Mouse (Mus musculus): Measurements from ENCODE around the gene Mad1l1. TPM values are rescaled to one million over a fixed set of nuclear protein-coding genes. Genes with fewer than 3 reads are reported as not detected.

Mad1l1 gene
- total and polyA plus RNA-seq, 2 experiments = 6.7 to 14.4 TPM

- DNase-seq (ENCODE audit: extremely low read depth, low read depth, low spot score) = peak; percentile 86
- Histone ChIP-seq H3K9ac (ENCODE audit: low read depth, low read length) (no peak overlapping the region), H3K4me1 (ENCODE audit: control insufficient read depth, insufficient read depth, low read length) (peaks cover 5% of the 10 kb centered on the region), H3K27ac (replicated peaks; ENCODE audit: insufficient read depth, low read depth, low read length) (peak overlapping the region; percentile 41), H3K36me3 (ENCODE audit: control insufficient read depth, insufficient read depth, low read length) (no peaks in the 10 kb centered on the region), H3K79me2 (ENCODE audit: control insufficient read depth, insufficient read depth, low read length) (no peaks in the 10 kb centered on the region), H3K27me3 (ENCODE audit: control insufficient read depth, insufficient read depth, low read length) (no peaks in the 10 kb centered on the region), H3K4me3 (ENCODE audit: insufficient read depth, low read depth, low read length) (no peak overlapping the region)
- 47% methylated on average over 8 of the region's 8 CpGs for WGBS
- peak; percentile 31 for TF ChIP-seq CTCF (IDR thresholded peaks at IDR 0.05; ENCODE audit: low read depth, low read length)
- no peak for TF ChIP-seq POLR2A (IDR thresholded peaks at IDR 0.05; ENCODE audit: extremely low read depth, insufficient read depth, low read length)
Observed at GRCm38 (mm10) chr5:140282376-140282775, 39.0 kb downstream of the Mad1l1 start.

- Histone ChIP-seq H3K4me1 (ENCODE audit: control insufficient read depth, insufficient read depth, low read length) (peaks cover 5% of the 10 kb centered on the region), H3K36me3 (ENCODE audit: control insufficient read depth, insufficient read depth, low read length) (peaks cover 4% of the 10 kb centered on the region; the same call in 1 of the 2 replicates), H3K79me2 (ENCODE audit: control insufficient read depth, insufficient read depth, low read length) (no peaks in the 10 kb centered on the region), H3K4me3 (ENCODE audit: insufficient read depth, low read depth, low read length) (no peak overlapping the region), H3K9ac (ENCODE audit: low read depth, low read length) (no peak overlapping the region), H3K27me3 (ENCODE audit: control insufficient read depth, insufficient read depth, low read length) (no peaks in the 10 kb centered on the region), H3K27ac (replicated peaks; ENCODE audit: insufficient read depth, low read depth, low read length) (no peak overlapping the region)
- TF ChIP-seq POLR2A (IDR thresholded peaks at IDR 0.05; ENCODE audit: extremely low read depth, insufficient read depth, low read length) = no peak
- no peak for TF ChIP-seq CTCF (IDR thresholded peaks at IDR 0.05; ENCODE audit: low read depth, low read length)
- no peak for DNase-seq (ENCODE audit: extremely low read depth, low read depth, low spot score)
- WGBS = 92% methylated on average over 9 of the region's 9 CpGs
Observed at GRCm38 (mm10) chr5:140280205-140280604, 41.1 kb downstream of the Mad1l1 start.

GRCm38 (mm10) chr5:140276779-140277178 is 44.6 kb downstream of the Mad1l1 start:
- DNase-seq (ENCODE audit: extremely low read depth, low read depth, low spot score) = no peak
- 87% methylated on average over 6 of the region's 6 CpGs for WGBS
- no peak overlapping the region for H3K9ac ChIP-seq (ENCODE audit: low read depth, low read length)
- H3K27ac ChIP-seq (replicated peaks; ENCODE audit: insufficient read depth, low read depth, low read length) = no peak overlapping the region
- no peak overlapping the region for H3K4me3 ChIP-seq (ENCODE audit: insufficient read depth, low read depth, low read length)
- no peaks in the 10 kb centered on the region for H3K79me2 ChIP-seq (ENCODE audit: control insufficient read depth, insufficient read depth, low read length)
- H3K4me1 ChIP-seq (ENCODE audit: control insufficient read depth, insufficient read depth, low read length) = no peaks in the 10 kb centered on the region
- peaks cover 4% of the 10 kb centered on the region; the same call in 1 of the 2 replicates for H3K36me3 ChIP-seq (ENCODE audit: control insufficient read depth, insufficient read depth, low read length)
- TF ChIP-seq POLR2A (IDR thresholded peaks at IDR 0.05; ENCODE audit: extremely low read depth, insufficient read depth, low read length) = no peak
- no peak for TF ChIP-seq CTCF (IDR thresholded peaks at IDR 0.05; ENCODE audit: low read depth, low read length)
- no peaks in the 10 kb centered on the region for H3K27me3 ChIP-seq (ENCODE audit: control insufficient read depth, insufficient read depth, low read length)

GRCm38 (mm10) chr5:140270976-140271685 is 50.2 kb downstream of the Mad1l1 start:
- no peaks in the 10 kb centered on the region for H3K4me1 ChIP-seq (ENCODE audit: control insufficient read depth, insufficient read depth, low read length)
- 96% methylated on average over 5 of the region's 5 CpGs for WGBS

GRCm38 (mm10) chr5:140268396-140268795 is 53.0 kb downstream of the Mad1l1 start:
- TF ChIP-seq CTCF (IDR thresholded peaks at IDR 0.05; ENCODE audit: low read depth, low read length) = no peak
- TF ChIP-seq POLR2A (IDR thresholded peaks at IDR 0.05; ENCODE audit: extremely low read depth, insufficient read depth, low read length) = no peak
- H3K4me3 ChIP-seq (ENCODE audit: insufficient read depth, low read depth, low read length) = no peak overlapping the region
- no peak for DNase-seq (ENCODE audit: extremely low read depth, low read depth, low spot score)
- H3K27ac ChIP-seq (replicated peaks; ENCODE audit: insufficient read depth, low read depth, low read length) = no peak overlapping the region
- no peak overlapping the region for H3K9ac ChIP-seq (ENCODE audit: low read depth, low read length)
- 95% methylated on average over 4 of the region's 4 CpGs for WGBS
- H3K27me3 ChIP-seq (ENCODE audit: control insufficient read depth, insufficient read depth, low read length) = no peaks in the 10 kb centered on the region
- H3K4me1 ChIP-seq (ENCODE audit: control insufficient read depth, insufficient read depth, low read length) = no peaks in the 10 kb centered on the region
- no peaks in the 10 kb centered on the region for H3K36me3 ChIP-seq (ENCODE audit: control insufficient read depth, insufficient read depth, low read length)
- H3K79me2 ChIP-seq (ENCODE audit: control insufficient read depth, insufficient read depth, low read length) = no peaks in the 10 kb centered on the region

More at GRCm38 (mm10) chr5:140270976-140271685, 50.2 kb downstream of the Mad1l1 start:
- TF ChIP-seq CTCF (IDR thresholded peaks at IDR 0.05; ENCODE audit: low read depth, low read length) = no peak
- DNase-seq (ENCODE audit: extremely low read depth, low read depth, low spot score) = no peak
- Histone ChIP-seq H3K27ac (replicated peaks; ENCODE audit: insufficient read depth, low read depth, low read length) (no peak overlapping the region), H3K27me3 (ENCODE audit: control insufficient read depth, insufficient read depth, low read length) (no peaks in the 10 kb centered on the region), H3K4me3 (ENCODE audit: insufficient read depth, low read depth, low read length) (no peak overlapping the region), H3K36me3 (ENCODE audit: control insufficient read depth, insufficient read depth, low read length) (peaks cover 2% of the 10 kb centered on the region; the same call in 1 of the 2 replicates), H3K9ac (ENCODE audit: low read depth, low read length) (no peak overlapping the region), H3K79me2 (ENCODE audit: control insufficient read depth, insufficient read depth, low read length) (no peaks in the 10 kb centered on the region)

GRCm38 (mm10) chr5:140267061-140267460 is 54.3 kb downstream of the Mad1l1 start:
- TF ChIP-seq CTCF (IDR thresholded peaks at IDR 0.05; ENCODE audit: low read depth, low read length) (no peak), POLR2A (IDR thresholded peaks at IDR 0.05; ENCODE audit: extremely low read depth, insufficient read depth, low read length) (no peak)
- WGBS = 38% methylated on average over 2 of the region's 2 CpGs
- peak; percentile 10 for DNase-seq (ENCODE audit: extremely low read depth, low read depth, low spot score)

More at GRCm38 (mm10) chr5:140267061-140267460, 54.3 kb downstream of the Mad1l1 start:
- no peak overlapping the region for H3K9ac ChIP-seq (ENCODE audit: low read depth, low read length)
- H3K4me3 ChIP-seq (ENCODE audit: insufficient read depth, low read depth, low read length) = no peak overlapping the region
- H3K79me2 ChIP-seq (ENCODE audit: control insufficient read depth, insufficient read depth, low read length) = no peaks in the 10 kb centered on the region
- H3K27ac ChIP-seq (replicated peaks; ENCODE audit: insufficient read depth, low read depth, low read length) = no peak overlapping the region
- no peaks in the 10 kb centered on the region for H3K4me1 ChIP-seq (ENCODE audit: control insufficient read depth, insufficient read depth, low read length)
- no peaks in the 10 kb centered on the region for H3K27me3 ChIP-seq (ENCODE audit: control insufficient read depth, insufficient read depth, low read length)
- H3K36me3 ChIP-seq (ENCODE audit: control insufficient read depth, insufficient read depth, low read length) = no peaks in the 10 kb centered on the region

Measured in liver, adult 2 months (tissue).